Mouse (Mus musculus) frontal cortex, postnatal 25 days (tissue): ENCODE measurements around the gene Nt5c.
A peak's percentile ranks its signal among the peaks of the same experiment; 100 is the strongest.
"Not testable (repeated sequence)": the region's sequence is repeated elsewhere in the genome, so short reads cannot be mapped to it uniquely, and the experiment has no call there.

ENCODE experiments used
- DNase-seq, 2 experiments: peaks; one replicate each; pipeline ENCODE4 v3.0.0; 2022; ENCODE audit warnings: low spot score in 2 of 2

The Nt5c gene

DNA sequence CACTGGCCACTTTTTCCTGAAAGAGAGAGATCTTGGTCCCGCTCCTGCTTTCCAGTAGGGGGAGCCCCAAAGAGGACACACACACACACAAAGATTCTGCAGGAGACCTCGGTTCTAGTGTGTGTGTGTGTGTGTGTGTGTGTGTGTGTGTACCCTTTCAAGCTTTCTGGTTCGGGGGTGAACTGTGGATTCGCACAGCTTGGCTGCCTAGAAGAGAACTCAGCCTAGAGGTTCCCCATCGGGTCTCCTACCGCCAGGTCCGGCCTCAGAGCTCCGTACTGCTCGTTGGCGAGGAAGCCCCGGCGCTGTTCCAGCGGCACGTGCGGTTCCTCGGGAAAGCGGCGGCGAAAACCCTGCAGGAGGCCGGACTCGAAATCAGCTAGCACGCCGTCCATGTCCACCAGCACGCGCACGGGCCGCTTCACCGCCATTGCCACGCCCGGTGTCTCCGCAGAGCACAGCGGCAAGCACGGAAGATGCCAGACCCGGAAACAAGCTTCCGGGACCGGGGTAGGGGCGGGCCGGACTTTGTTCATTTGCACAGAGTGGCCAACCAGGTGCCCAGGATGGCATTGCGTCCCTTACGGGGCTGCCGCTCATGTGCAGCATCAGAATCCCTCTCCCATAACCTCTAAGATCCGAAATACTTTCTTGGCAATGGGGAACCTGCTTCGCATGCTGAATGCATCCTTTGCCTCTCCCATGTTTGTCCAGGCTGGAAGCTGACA, at the start of gene Nt5c:
Gene Nt5c, minus strand, starts transcription at position 507 of the 728 bp plus-strand sequence.
- DNase-seq = peak; percentile 64 to 69

- DNase-seq = no peak
Observed at GRCm38 (mm10) chr11:115538045-115538444, 46.4 kb upstream of the Nt5c start.

DNA sequence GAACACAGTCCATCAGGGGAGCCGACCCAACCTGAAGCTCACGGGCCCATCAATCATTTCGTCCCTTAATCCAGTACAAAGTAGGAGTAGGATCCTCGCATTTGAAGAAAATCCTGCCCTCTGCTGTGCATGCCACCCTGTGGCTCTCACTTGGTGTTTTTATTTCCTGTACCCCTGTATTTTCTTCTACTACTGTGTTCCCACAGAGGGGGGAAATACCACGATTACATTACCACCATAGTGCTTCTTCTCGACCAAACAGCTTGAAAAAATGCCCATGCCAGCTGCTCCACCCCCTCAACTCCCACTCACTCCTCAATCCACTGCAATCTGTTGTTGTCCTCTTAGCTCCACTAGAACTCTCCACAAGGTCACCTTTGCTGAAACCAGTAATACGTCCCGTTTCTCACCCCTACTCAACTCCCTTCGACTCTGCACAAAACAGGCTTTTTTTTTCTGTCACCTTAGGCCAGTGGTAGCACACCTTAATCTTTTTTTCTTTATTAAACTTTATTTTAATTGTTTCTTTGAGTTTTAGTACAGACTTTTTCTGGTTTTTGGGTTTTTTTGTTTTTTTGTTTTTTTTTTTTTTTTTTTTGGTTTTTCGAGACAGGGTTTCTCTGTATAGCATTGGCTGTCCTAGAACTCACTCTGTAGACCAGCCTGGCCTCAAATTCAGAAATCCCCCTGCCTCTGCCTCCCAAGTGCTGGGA, 45.4 kb upstream of the Nt5c start:
- peak in 1 of 2 experiments; percentile 19 for DNase-seq

DNA sequence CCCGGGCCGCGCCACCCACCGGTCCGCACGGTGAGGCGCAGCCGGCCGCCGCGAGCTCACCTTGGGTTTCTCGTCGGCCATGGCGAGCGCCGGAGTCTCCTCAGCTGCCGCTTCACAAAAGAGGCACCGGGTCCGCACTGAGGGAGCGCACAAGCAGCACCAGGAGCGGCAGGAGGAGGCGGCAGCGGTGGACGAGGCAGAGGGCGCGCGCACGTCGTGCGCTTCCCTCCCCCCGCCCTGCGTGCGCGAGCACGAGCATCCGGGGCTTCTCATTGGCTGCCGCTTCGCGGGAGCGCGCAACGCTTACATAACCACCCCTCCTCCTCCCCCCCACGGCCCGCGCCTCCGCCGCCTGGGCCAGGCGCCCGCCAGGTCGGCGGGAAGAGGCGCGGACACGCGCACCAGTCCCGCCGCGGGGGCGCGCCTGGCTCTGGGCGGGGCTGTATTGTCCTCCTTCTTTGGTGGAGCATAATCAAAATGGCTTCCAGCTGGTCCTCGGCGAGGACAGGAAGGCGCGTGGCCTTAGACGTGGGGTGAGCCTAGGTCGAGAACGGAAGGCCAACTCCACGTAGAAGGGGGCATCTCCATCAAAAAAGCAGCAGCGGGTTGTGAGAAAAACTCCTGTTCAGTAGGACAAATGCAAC, 44.5 kb upstream of the Nt5c start, which contains the start of gene Sumo2:
Gene Sumo2, minus strand, starts transcription at position 239 of the 644 bp plus-strand sequence.
- peak; percentile 96 to 97 for DNase-seq

GRCm38 (mm10) chr11:115535401-115536037, 43.9 kb upstream of the Nt5c start:
- DNase-seq = peak; percentile 20 to 25

- DNase-seq = no peak
Observed at GRCm38 (mm10) chr11:115534759-115535371, 43.2 kb upstream of the Nt5c start.

GRCm38 (mm10) chr11:115526446-115526845, 34.8 kb upstream of the Nt5c start:
- DNase-seq = not testable (repeated sequence)

DNA sequence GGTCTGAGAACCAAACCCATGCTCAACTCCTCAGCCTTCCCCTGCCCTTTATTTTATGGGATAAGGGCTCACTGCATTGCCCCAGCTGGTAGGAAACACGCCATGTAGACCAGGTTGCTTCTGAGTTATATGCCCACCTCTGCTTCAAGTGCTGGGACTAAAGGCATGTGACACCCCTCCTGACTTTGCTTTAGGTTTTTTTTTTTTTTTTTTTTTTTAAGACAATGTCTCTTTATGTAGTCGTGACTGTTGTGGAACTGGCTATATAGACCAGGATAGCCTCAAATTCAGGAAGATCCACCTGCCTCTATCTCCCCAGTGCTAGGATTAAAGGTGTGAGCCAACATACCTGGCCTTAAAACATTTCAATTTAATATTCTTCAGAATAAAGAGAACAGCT, 31.0 kb upstream of the Nt5c start:
- no peak for DNase-seq

DNA sequence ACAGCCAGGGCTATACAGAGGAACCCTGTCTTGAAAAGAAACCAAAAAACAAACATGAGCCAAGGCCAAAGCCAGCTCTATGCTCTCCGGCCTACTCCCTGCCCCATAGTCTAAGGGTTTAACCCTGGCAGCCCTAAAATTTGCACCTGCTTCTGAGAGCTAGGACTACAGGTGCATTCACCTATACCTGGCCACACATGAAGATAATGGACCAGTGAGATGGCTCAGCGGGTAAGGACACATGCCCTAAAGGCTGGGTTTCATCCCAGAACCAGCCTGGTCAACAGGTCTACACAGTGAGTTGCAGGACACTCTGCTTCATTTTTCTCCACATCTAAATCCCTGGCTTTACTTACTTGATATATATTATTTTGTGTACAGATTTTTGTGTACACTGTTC, 30.6 kb upstream of the Nt5c start:
- no peak for DNase-seq

DNA sequence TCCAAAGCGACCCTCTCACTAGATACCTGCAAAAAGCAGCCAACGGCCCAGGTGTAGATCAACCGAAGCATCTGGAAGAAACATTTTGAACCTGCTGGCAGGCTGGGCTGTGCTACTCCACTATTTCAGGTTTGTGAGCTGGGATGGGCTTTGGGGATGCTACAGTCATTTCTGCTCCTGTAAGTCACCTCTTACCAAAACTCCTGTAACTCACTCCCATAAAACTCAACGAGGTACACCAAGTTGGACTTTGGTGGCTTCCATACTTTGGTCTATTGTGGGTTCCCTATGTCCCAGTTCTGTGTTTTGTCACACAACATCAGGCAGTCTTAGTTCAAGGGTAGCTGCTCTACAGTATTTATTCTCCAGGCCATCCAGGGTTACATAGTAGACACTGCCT, 29.4 kb upstream of the Nt5c start:
- DNase-seq = no peak

DNA sequence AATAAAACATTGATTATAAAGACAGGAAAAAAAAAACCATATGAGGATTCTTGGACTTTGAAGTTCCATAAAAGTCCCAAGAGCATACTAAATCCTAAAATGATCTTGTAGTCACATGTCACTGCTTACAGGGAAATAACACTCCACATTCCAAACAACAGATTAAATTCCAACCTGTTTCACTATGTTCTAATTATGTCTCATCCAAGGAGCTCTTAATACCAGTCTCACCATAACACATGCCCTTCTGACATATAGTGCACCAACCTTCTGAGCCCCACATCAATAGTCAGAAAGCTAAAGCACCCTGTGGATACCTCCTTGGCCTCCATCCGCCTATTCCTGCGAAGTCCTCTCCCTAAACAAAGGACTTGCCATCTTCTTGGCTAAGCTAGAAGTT, 28.6 kb upstream of the Nt5c start:
- no peak for DNase-seq

DNA sequence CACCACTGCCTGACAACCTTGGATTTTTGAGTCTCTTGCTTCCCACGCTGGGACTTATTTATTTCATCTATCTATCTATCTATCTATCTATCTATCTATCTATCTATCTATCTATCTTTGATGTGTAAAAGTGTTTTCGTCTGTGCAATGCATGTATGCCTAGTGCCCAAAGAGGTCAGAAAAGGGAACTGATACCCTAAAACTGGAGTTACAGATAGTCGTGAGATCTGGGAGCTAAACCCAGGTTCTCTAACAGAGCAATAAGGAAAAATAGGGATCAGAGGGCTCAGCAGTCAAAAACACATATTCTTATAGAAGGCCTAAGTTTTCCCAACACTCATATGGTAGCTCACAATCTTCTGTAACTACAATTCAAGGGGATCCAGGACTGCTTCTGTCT, 27.9 kb upstream of the Nt5c start:
- no peak for DNase-seq

GRCm38 (mm10) chr11:115518693-115519092, 27.0 kb upstream of the Nt5c start:
- no peak for DNase-seq

DNA sequence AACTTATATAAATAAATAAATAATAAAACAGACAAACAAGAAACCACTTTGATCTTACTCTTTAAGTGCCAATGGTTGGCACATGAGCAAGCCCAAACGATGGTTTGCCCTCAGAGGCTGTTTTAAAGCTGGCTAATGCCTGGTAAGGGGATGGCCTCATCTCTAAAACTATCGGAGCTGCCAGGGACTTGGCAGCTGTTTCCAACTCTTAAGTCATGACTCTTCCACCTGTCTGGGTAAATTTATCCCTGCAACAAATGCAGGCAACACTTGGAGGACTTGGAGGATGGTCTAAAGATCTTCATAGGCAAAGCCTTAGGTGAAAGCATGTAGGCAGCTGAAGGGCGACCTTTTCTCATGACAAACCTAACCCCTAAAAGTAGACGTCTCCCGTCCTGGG, 25.3 kb upstream of the Nt5c start:
- no peak for DNase-seq

GRCm38 (mm10) chr11:115515021-115515420, 23.4 kb upstream of the Nt5c start:
- no peak for DNase-seq

DNA sequence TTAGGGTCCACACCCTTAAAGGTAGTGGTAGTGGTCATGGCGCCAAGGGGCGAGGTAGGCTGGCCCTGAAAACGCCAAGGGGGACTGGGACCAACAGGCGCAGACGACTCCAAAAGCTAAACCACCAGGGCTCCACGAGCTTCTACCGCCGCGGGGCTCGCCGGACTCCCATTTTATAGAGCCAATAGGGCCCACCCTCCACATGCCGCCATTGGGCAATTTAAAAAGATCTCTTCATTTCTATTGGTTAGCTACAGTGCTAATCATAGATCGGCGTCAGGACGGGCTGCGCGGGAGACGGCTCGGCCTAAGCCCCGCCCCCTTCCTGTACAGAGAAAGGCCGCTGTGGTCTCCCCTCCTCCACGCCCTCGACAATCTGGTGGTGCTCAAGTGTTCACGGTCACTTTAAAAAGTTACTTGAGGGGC, 22.6 kb upstream of the Nt5c start, which contains the start of gene Jpt1:
Gene Jpt1, minus strand, starts transcription at position 150 of the 426 bp plus-strand sequence.
- peak; percentile 95 to 96 for DNase-seq

- DNase-seq = no peak
Observed at GRCm38 (mm10) chr11:115513271-115514237, 21.9 kb upstream of the Nt5c start.

- no peak for DNase-seq
Observed at GRCm38 (mm10) chr11:115512407-115513183, 20.9 kb upstream of the Nt5c start.

DNA sequence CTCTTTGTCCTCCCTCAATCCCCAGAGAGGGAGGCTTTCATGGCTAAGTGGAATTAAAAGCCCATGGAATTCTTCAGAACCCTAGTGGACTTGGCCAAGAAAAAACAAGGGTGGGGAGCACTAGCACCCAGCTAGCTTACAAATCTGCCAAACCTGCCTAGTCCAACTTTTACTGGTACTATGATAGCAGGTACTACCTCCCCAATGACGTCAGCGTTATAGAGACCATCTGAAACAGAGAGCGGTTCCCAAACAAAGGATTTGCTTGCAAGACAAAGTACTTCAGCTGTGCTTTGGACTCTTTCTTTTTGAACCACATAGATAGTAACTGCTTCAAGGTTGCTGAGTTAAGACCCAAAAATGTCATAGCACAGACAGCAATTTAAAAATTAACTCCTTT, 20.3 kb upstream of the Nt5c start:
- no peak for DNase-seq

- no peak for DNase-seq
Observed at GRCm38 (mm10) chr11:115511121-115511520, 19.5 kb upstream of the Nt5c start.
